Mouse (Mus musculus): ENCODE measurements around the gene Pip5k1c. TPM values are rescaled to one million over a fixed set of nuclear protein-coding genes. Genes with fewer than 3 reads are reported as not detected.
A peak's percentile ranks its signal among the peaks of the same experiment; 100 is the strongest.

Pip5k1c gene
- polyA plus RNA-seq, 1 experiment = 935 TPM

DNA sequence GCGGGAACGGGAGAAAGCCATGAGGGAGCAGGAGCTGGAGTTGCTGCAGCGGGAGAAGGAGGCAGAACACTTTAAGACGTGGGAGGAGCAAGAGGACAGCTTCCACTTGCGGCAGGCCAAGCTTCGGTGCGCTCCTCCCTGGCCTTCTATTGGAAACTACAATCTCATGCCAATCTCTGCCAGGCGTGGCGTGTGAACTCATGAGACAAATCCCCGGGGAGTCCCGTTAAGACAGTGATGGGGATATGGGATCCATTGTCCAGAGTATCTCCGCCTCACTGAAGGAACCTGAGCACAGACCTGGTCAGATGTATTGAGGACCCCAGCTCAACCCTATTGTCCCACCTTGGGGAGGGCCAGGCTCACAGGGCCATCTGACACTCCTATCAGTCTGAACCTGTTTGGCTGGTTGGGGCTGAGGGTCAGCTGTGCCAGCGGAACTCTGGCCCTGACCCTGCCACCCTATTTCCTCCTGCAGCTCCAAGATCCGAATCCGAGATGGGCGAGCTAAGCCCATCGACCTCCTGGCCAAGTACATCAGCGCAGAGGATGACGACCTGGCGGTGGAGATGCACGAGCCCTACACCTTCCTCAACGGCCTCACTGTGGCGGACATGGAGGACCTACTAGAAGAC lies 30.5 kb downstream of the Pip5k1c start:
- Histone ChIP-seq H3K4me1 (ENCODE audit: control insufficient read depth, insufficient read depth, low read length) (peaks cover 24% of the 10 kb centered on the region), H3K27ac (ENCODE audit: insufficient read depth, low read depth, low read length) (no peak overlapping the region), H3K4me3 (ENCODE audit: insufficient read depth, low read depth, low read length) (no peak overlapping the region)
- WGBS = 90% methylated on average over 23 of the region's 23 CpGs
- no peak for TF ChIP-seq CTCF (IDR thresholded peaks at IDR 0.05; ENCODE audit: insufficient read depth, low read depth, low read length)
- no peak for TF ChIP-seq POLR2A (IDR thresholded peaks at IDR 0.05; ENCODE audit: insufficient read depth, low read depth, low read length)

DNA sequence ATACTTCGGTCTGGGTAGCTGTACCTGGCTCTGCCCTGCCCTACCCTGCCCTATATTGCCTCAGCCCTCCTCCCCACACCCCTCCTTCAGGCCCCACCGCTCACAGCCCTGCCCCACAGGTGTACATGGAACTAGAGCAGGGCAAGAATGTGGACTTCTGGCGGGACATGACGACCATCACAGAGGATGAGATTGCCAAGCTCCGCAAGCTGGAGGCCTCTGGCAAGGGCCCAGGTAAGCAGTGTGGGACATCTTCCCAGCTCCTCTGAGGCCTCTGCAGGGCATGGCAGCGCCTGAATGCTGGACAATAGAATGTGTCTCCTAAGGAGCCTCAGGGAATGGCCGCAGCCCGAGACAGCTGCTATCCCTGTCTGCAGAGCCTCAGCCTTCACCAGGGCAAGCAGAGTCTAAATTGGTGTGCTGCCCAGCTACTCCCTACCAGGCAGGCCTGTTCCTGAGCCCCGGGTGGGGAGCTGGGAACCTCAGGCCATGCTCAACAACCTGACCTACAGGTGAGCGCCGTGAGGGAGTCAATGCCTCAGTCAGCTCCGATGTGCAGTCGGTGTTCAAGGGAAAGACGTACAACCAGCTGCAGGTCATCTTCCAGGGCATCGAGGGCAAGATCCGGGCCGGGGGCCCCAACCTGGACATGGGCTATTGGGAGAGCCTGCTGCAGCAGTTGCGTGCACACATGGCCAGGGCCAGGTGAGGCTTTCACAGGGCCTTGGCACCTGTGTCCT lies 31.2 kb downstream of the Pip5k1c start:
- no peak overlapping the region for H3K4me3 ChIP-seq (ENCODE audit: insufficient read depth, low read depth, low read length)
- TF ChIP-seq CTCF (IDR thresholded peaks at IDR 0.05; ENCODE audit: insufficient read depth, low read depth, low read length) (no peak), POLR2A (IDR thresholded peaks at IDR 0.05; ENCODE audit: insufficient read depth, low read depth, low read length) (no peak)
- no peak overlapping the region for H3K27ac ChIP-seq (ENCODE audit: insufficient read depth, low read depth, low read length)
- WGBS = 93% methylated on average over 18 of the region's 18 CpGs
- peaks cover 19% of the 10 kb centered on the region for H3K4me1 ChIP-seq (ENCODE audit: control insufficient read depth, insufficient read depth, low read length)

DNA sequence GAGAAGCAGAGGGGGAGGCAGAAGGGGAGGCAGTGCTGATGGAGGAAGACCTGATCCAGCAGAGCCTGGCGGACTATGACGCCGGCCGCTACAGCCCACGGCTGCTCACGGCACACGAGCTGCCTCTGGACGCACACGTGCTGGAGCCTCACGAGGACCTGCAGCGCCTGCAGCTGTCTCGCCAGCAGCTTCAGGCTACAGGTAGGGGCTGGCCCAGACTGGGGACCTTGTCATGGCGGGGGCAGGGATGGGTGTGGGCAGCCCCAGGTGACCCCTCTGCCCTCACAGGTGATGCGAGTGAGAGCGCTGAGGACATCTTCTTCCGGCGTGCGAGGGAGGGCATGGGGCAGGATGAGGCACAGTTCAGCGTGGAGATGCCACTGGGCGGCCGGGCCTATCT lies 32.4 kb downstream of the Pip5k1c start:
- TF ChIP-seq CTCF (IDR thresholded peaks at IDR 0.05; ENCODE audit: insufficient read depth, low read depth, low read length) (no peak), POLR2A (IDR thresholded peaks at IDR 0.05; ENCODE audit: insufficient read depth, low read depth, low read length) (no peak)
- no peak overlapping the region for H3K4me3 ChIP-seq (ENCODE audit: insufficient read depth, low read depth, low read length)
- no peak overlapping the region for H3K27ac ChIP-seq (ENCODE audit: insufficient read depth, low read depth, low read length)
- H3K4me1 ChIP-seq (ENCODE audit: control insufficient read depth, insufficient read depth, low read length) = peaks cover 7% of the 10 kb centered on the region
- WGBS = 94% methylated on average over 21 of the region's 21 CpGs

DNA sequence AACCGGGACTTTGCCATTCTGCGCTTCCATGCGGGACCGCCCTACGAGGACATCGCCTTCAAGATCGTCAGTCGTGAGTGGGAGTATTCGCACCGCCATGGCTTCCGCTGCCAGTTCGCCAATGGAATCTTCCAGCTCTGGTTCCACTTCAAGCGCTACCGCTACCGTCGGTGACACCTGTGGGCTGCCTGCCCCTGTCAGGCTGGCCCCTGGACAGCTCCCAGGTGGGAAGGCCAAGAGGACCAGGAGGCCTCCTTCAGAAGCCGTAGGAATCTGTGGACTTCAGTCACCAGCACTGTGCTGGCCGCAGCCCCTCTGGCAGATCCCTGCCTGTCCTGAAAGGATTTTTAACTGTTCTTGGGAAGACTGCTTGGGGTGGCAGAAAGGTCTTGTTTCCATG lies 33.0 kb downstream of the Pip5k1c start:
- Histone ChIP-seq H3K4me1 (ENCODE audit: control insufficient read depth, insufficient read depth, low read length) (peaks cover 5% of the 10 kb centered on the region; the same call in 1 of the 2 replicates), H3K27ac (ENCODE audit: insufficient read depth, low read depth, low read length) (no peak overlapping the region), H3K4me3 (ENCODE audit: insufficient read depth, low read depth, low read length) (no peak overlapping the region)
- WGBS = 93% methylated on average over 18 of the region's 18 CpGs
- TF ChIP-seq CTCF (IDR thresholded peaks at IDR 0.05; ENCODE audit: insufficient read depth, low read depth, low read length) (no peak), POLR2A (IDR thresholded peaks at IDR 0.05; ENCODE audit: insufficient read depth, low read depth, low read length) (no peak)

DNA sequence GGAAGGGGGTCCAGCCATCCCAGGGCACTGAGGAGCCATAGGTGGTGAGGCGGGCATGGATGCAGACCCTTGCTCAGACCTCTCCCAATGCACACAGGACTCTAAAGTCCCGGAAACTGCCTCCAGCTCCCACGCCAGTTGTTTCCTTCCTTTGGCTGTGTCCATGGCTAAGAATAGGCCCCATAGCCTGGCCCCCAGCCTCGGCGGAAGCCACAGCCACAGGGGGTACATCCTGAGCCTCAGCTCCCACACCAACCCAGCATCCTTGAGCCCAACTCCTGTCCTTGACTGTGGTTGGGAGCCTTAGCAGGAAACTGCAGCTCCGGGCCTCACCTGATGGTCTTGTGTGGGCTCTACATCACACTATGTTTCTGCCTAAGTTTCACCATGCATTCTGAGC lies 34.1 kb downstream of the Pip5k1c start:
- TF ChIP-seq CTCF (IDR thresholded peaks at IDR 0.05; ENCODE audit: insufficient read depth, low read depth, low read length) (no peak), POLR2A (IDR thresholded peaks at IDR 0.05; ENCODE audit: insufficient read depth, low read depth, low read length) (no peak)
- H3K4me1 ChIP-seq (ENCODE audit: control insufficient read depth, insufficient read depth, low read length) = peaks cover 5% of the 10 kb centered on the region; the same call in 1 of the 2 replicates
- H3K4me3 ChIP-seq (ENCODE audit: insufficient read depth, low read depth, low read length) = no peak overlapping the region
- peak overlapping the region; percentile 20; the same call in 1 of the 2 replicates for H3K27ac ChIP-seq (ENCODE audit: insufficient read depth, low read depth, low read length)
- WGBS = 72% methylated on average over 6 of the region's 6 CpGs

DNA sequence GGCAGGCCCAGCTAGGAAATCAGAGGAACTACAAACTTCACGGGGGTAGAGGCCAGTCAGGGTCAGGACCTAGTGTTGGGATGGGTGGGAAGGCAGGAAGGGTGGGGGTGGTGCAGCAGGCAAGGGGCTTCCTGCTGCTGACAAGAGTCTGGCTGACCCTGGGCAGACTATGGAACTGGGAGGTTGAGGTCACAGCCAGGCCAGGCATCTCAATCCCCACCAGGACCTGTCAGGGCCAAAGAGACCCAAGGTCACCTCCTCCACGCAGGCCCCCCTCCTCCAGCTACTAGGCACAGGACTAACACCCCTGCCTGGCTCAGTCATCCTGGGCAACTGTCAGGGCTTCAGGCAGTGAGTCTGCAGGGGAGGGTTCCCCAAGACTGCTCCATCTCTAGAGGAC lies 35.2 kb downstream of the Pip5k1c start:
- no peaks in the 10 kb centered on the region for H3K4me1 ChIP-seq (ENCODE audit: control insufficient read depth, insufficient read depth, low read length)
- H3K4me3 ChIP-seq (ENCODE audit: insufficient read depth, low read depth, low read length) = no peak overlapping the region
- WGBS = 65% methylated on average over 2 of the region's 2 CpGs
- no peak for TF ChIP-seq POLR2A (IDR thresholded peaks at IDR 0.05; ENCODE audit: insufficient read depth, low read depth, low read length)
- no peak for TF ChIP-seq CTCF (IDR thresholded peaks at IDR 0.05; ENCODE audit: insufficient read depth, low read depth, low read length)
- H3K27ac ChIP-seq (ENCODE audit: insufficient read depth, low read depth, low read length) = no peak overlapping the region

DNA sequence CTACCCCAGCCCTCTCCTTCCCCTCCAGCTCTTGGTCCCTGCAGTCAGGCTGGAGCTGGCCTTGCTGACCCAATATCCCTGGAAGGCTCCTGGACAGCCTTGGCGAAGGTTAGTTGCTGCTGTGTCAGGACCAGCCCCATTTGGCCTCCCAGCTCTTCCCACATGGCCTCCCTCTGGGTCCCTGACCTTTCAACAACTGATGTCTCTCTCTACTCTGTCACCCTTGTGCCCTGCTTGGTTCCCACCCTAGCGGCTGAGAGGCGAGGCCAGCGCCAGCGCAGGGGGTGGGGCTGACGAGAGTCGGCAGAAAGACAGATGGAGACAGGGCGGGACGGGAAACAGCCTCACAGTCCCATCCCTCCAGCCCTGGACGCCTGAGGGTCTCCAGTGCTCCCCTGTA lies 35.6 kb downstream of the Pip5k1c start, which contains the start of gene Tbxa2r:
Tbxa2r (plus strand) TSS at position 346 of the 400 bp plus-strand sequence.
- Histone ChIP-seq H3K4me3 (ENCODE audit: insufficient read depth, low read depth, low read length) (no peak within 1 kb of the TSS; the same call in 1 of the 2 replicates), H3K4me1 (ENCODE audit: control insufficient read depth, insufficient read depth, low read length) (no peaks in the 10 kb centered on the region), H3K27ac (ENCODE audit: insufficient read depth, low read depth, low read length) (no peak within 1 kb of the TSS)
- 35% methylated on average over 10 of the region's 10 CpGs for WGBS
- TF ChIP-seq POLR2A (IDR thresholded peaks at IDR 0.05; ENCODE audit: insufficient read depth, low read depth, low read length) (no peak), CTCF (IDR thresholded peaks at IDR 0.05; ENCODE audit: insufficient read depth, low read depth, low read length) (no peak)

DNA sequence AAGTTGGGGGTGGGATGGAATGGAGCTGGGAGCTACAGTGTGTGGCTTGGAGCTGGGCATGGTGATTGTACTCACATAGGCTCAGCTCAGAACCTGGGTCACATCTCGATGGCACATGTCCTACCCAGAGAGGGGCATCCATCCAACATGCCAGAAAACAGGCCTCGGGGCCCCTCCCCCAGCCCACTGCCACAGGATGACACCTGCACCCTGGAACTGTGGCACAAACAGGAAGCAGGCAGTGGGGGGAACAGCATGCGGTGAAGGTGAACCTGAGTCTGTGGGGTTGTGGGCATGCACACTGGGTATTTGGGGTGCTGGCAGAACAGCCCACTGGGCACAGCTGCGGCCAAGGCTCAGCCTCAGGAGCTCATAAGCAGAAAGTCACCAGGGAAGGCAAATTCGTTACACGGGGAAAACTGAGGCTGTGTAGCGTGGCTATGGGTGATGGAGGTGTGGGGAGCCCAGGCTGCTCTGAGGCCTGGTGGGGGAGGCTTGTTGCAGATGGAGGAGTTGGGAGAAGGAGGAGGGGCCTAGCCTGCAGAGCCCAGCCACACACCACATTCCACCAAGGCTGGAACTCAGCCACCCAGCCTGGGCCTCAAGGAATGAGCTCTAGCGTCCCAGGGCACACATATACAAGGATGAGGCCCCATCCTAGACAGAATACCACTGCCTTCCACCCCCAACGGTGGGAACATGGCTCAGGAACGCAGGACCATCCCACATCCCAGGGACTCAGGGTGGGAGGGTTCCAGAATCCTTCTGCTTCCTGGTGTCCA lies 36.6 kb downstream of the Pip5k1c start:
- 84% methylated on average over 10 of the region's 10 CpGs for WGBS
- H3K4me3 ChIP-seq (ENCODE audit: insufficient read depth, low read depth, low read length) = no peak overlapping the region; the same call in 1 of the 2 replicates
- no peaks in the 10 kb centered on the region for H3K4me1 ChIP-seq (ENCODE audit: control insufficient read depth, insufficient read depth, low read length)
- TF ChIP-seq POLR2A (IDR thresholded peaks at IDR 0.05; ENCODE audit: insufficient read depth, low read depth, low read length) (no peak), CTCF (IDR thresholded peaks at IDR 0.05; ENCODE audit: insufficient read depth, low read depth, low read length) (no peak)
- no peak overlapping the region for H3K27ac ChIP-seq (ENCODE audit: insufficient read depth, low read depth, low read length)

Data from olfactory bulb, adult 2 months (tissue).